Mouse (Mus musculus): Measurements from ENCODE around the gene Timm13.

Timm13 gene

GRCm38 (mm10) chr10:80900318-80901247, at the start of gene Timm13:
Gene Timm13 (minus strand): TSS chr10:80900969.
- DNase-seq: peak; percentile 99

GRCm38 (mm10) chr10:80950314-80950713, 49.5 kb upstream of the Timm13 start:
- no peak for DNase-seq

GRCm38 (mm10) chr10:80949081-80949480, 48.3 kb upstream of the Timm13 start:
- DNase-seq: no peak

GRCm38 (mm10) chr10:80948570-80948969, 47.8 kb upstream of the Timm13 start:
- no peak for DNase-seq

- no peak for DNase-seq
Observed at GRCm38 (mm10) chr10:80947802-80948201, 47.0 kb upstream of the Timm13 start.

GRCm38 (mm10) chr10:80946684-80947437, 46.1 kb upstream of the Timm13 start:
- DNase-seq: no peak

GRCm38 (mm10) chr10:80944231-80944630, 43.5 kb upstream of the Timm13 start:
- DNase-seq: no peak

- DNase-seq: no peak
Observed at GRCm38 (mm10) chr10:80943701-80944100, 42.9 kb upstream of the Timm13 start.

GRCm38 (mm10) chr10:80942919-80943318, 42.1 kb upstream of the Timm13 start:
- DNase-seq: no peak

GRCm38 (mm10) chr10:80940988-80941347, 40.2 kb upstream of the Timm13 start:
- DNase-seq: no peak

- DNase-seq: peak; percentile 51
Observed at GRCm38 (mm10) chr10:80940320-80940987, 39.7 kb upstream of the Timm13 start.

- peak; percentile 82 for DNase-seq
Observed at GRCm38 (mm10) chr10:80939671-80940070, 38.9 kb upstream of the Timm13 start.

- DNase-seq: no peak
Observed at GRCm38 (mm10) chr10:80938831-80939550, 38.2 kb upstream of the Timm13 start.

GRCm38 (mm10) chr10:80937646-80938045, 36.9 kb upstream of the Timm13 start:
- peak; percentile 54 for DNase-seq

- DNase-seq: no peak
Observed at GRCm38 (mm10) chr10:80936810-80937164, 36.0 kb upstream of the Timm13 start.

- DNase-seq: peak; percentile 70
Observed at GRCm38 (mm10) chr10:80936135-80936809, 35.5 kb upstream of the Timm13 start.

- DNase-seq: no peak
Observed at GRCm38 (mm10) chr10:80935698-80936097, 34.9 kb upstream of the Timm13 start.

- DNase-seq: no peak
Observed at GRCm38 (mm10) chr10:80935241-80935640, 34.5 kb upstream of the Timm13 start.

- DNase-seq: no peak
Observed at GRCm38 (mm10) chr10:80934136-80934985, 33.6 kb upstream of the Timm13 start.

- DNase-seq: no peak
Observed at GRCm38 (mm10) chr10:80933421-80933979, 32.7 kb upstream of the Timm13 start.

All from cerebellum, adult 9-11 months (tissue).